ENCODE assay signal across 30 mouse cellular contexts in the genomic region with DNA sequence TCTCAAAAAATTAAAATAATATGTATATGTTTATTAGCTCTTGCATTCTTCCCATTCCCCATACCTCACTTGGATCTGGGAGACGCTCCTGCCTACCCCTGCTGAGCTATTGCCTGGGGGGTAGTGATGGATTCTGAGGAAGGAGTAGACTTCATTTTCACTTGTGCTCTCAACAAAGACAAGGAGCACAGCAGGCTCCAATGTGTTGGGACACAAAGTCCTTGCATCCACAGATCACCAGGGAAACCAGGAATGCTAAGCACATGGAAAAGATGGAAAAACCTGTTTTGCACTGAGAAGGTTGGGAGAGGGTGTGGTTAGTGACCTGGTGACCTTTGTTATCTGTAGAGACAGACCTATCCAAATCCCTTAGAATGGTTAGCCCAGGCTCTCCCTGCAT. TPM values are rescaled to one million over a fixed set of nuclear protein-coding genes. Genes with fewer than 3 reads are reported as not detected.
"Had no signal": no experiment of that assay in that cellular context is flagged by ENCODE, and none has a peak within 500 bp of the region (broad histone marks: within the 10 kb centered on the region; RNA-seq: fewer than 3 reads in every experiment).

No protein-coding gene starts in this region.

- DNase-seq: heart, postnatal 10 days; heart, postnatal 14 days; heart, postnatal 36 days; heart, postnatal 4 days; kidney, adult 11 months; kidney, adult 18-20 months; kidney, adult 2 months; kidney, adult 8-10 months; kidney, adult 9 months; kidney, postnatal 10 days; kidney, postnatal 14 days; kidney, postnatal 25 days; kidney, postnatal 36 days; kidney, postnatal 4 days; layer of hippocampus, adult 9-11 months; layer of hippocampus, postnatal 36 days had no signal

- H3K27ac ChIP-seq: heart, embryonic 13.5 days; heart, embryonic 15.5 days; hindbrain, embryonic 12.5 days; hindbrain, embryonic 13.5 days; hindbrain, embryonic 14.5 days; hindbrain, embryonic 15.5 days; hindbrain, postnatal 0 days; intestine, embryonic 15.5 days; kidney, embryonic 15.5 days; kidney, postnatal 0 days; layer of hippocampus, adult 2 months; left cerebral cortex, adult 2 months had no signal

- H3K36me3 ChIP-seq: heart, embryonic 12.5 days; heart, embryonic 13.5 days; heart, embryonic 15.5 days; hindbrain, embryonic 12.5 days; hindbrain, embryonic 13.5 days; hindbrain, embryonic 15.5 days; intestine, embryonic 15.5 days; kidney, embryonic 15.5 days had no signal

- H3K9me3 ChIP-seq: heart, embryonic 15.5 days; hindbrain, embryonic 12.5 days; hindbrain, embryonic 15.5 days; intestine, embryonic 15.5 days; kidney, embryonic 15.5 days had no signal

- H3K27me3 ChIP-seq: heart, embryonic 12.5 days; heart, embryonic 13.5 days; heart, embryonic 15.5 days; hindbrain, embryonic 12.5 days; hindbrain, embryonic 13.5 days; hindbrain, embryonic 15.5 days; intestine, embryonic 15.5 days; kidney, embryonic 15.5 days had no signal

- H3K4me1 ChIP-seq: heart, embryonic 12.5 days; heart, embryonic 13.5 days; heart, embryonic 15.5 days; hindbrain, embryonic 12.5 days; hindbrain, embryonic 13.5 days; hindbrain, embryonic 15.5 days; intestine, embryonic 15.5 days; kidney, embryonic 15.5 days had no signal

- H3K4me3 ChIP-seq: heart, embryonic 12.5 days; heart, embryonic 13.5 days; heart, embryonic 15.5 days; hindbrain, embryonic 12.5 days; hindbrain, embryonic 13.5 days; hindbrain, embryonic 15.5 days; intestine, embryonic 15.5 days; kidney, embryonic 15.5 days; layer of hippocampus, adult 2 months; left cerebral cortex, adult 2 months had no signal

RNA-seq across cellular contexts. Expression of a gene that starts 38.1 kb away (rescaled TPM):
- total RNA-seq: hematopoietic stem cell, adult 5-6 weeks had no signal
